Mouse (Mus musculus): ENCODE results near the gene Iars2. TPM values are rescaled to one million over a fixed set of nuclear protein-coding genes. Genes with fewer than 3 reads are reported as not detected.

Gene Iars2
- total RNA-seq, 2 experiments from 2014 or later, result 56.5 to 95.6 TPM

- ATAC-seq (replicated peaks; ENCODE audit: low FRiP score, low TSS enrichment, poor library complexity, severe bottlenecking), result no peak
Observed at GRCm38 (mm10) chr1:185243013-185243412, 86.2 kb downstream of the Iars2 start.

- peak; percentile 80 for ATAC-seq (replicated peaks; ENCODE audit: low FRiP score, low TSS enrichment, poor library complexity, severe bottlenecking)
Observed at GRCm38 (mm10) chr1:185236530-185236929, 92.7 kb downstream of the Iars2 start.

- no peak for ATAC-seq (replicated peaks; ENCODE audit: low FRiP score, low TSS enrichment, poor library complexity, severe bottlenecking)
Observed at GRCm38 (mm10) chr1:185235837-185236236, 93.4 kb downstream of the Iars2 start.

Other genes with a start within 250 kb of the Iars2 start
- gene Rab3gap2, start 125.3 kb downstream of the Iars2 start, total RNA-seq (2014; fragmentation: Nextera tagmentation), result 40.5 and 55.1 TPM in 2 replicates
- 41.1 and 41.6 TPM in 2 replicates for gene Rab3gap2, start 125.3 kb downstream of the Iars2 start, total RNA-seq (2017)
- 8.0 and 10.5 TPM in 2 replicates for gene Bpnt1, start 2.8 kb upstream of the Iars2 start, total RNA-seq (2014; fragmentation: Nextera tagmentation)
- 14.2 and 21.4 TPM in 2 replicates for gene Bpnt1, start 2.8 kb upstream of the Iars2 start, total RNA-seq (2017)
- gene Eprs, start 33.6 kb upstream of the Iars2 start, total RNA-seq (2014; fragmentation: Nextera tagmentation), result 120 and 136 TPM in 2 replicates
- gene Eprs, start 33.6 kb upstream of the Iars2 start, total RNA-seq (2017), result 318 and 319 TPM in 2 replicates
- 0.96 and 1.1 TPM in 2 replicates for gene Slc30a10, start 125.5 kb upstream of the Iars2 start, total RNA-seq (2014; fragmentation: Nextera tagmentation)
- gene Slc30a10, start 125.5 kb upstream of the Iars2 start, total RNA-seq (2017), result 1.7 TPM in 1 of 2 replicates, not detected in the other